Mouse (Mus musculus) embryonic facial prominence, embryonic 14.5 days (tissue): ENCODE measurements around the gene Thsd7b. TPM values are rescaled to one million over a fixed set of nuclear protein-coding genes. Genes with fewer than 3 reads are reported as not detected.

ENCODE experiments used
- ATAC-seq: fragments of 200-750 bp; cut with Nextera tagmentation; 2 replicates; pipeline ENCODE4 v1.8.0; 2017; ENCODE audit warnings: low read depth, moderate number of reproducible peaks, moderate TSS enrichment
- DNase-seq: peaks from one replicate; pipeline ENCODE4 v3.0.0-alpha.2; 2015; ENCODE audit warnings: low spot score
- H3K27ac ChIP-seq: fragments of 300-500 bp; sonication (generic); replicated peaks from 2 replicates; pipeline ENCODE4 v1.5.1; 2014; ENCODE audit warnings: low read depth, mild to moderate bottlenecking, low read length, moderate library complexity
- H3K27me3 ChIP-seq: fragments of 300-500 bp; sonication (generic); replicated peaks from 2 replicates; pipeline ENCODE4 v1.6.1; 2014; ENCODE audit warnings: low read length; ENCODE audit not compliant: control insufficient read depth, insufficient read depth
- H3K36me3 ChIP-seq: fragments of 300-500 bp; sonication (generic); 2 replicates; pipeline ENCODE4 v1.6.1; 2014; ENCODE audit warnings: low read length, mixed read lengths; ENCODE audit not compliant: control insufficient read depth, insufficient read depth
- H3K4me1 ChIP-seq: fragments of 300-500 bp; sonication (generic); 2 replicates; pipeline ENCODE4 v1.6.1; 2014; ENCODE audit warnings: antibody characterized with exemption, low read length; ENCODE audit not compliant: control insufficient read depth, insufficient read depth
- H3K4me2 ChIP-seq: fragments of 300-500 bp; sonication (generic); 2 replicates; pipeline ENCODE4 v1.6.1; 2014; ENCODE audit warnings: low read depth, mild to moderate bottlenecking, low read length, moderate library complexity, mixed read lengths
- H3K4me3 ChIP-seq: fragments of 300-500 bp; sonication (generic); 2 replicates; pipeline ENCODE4 v1.5.1; 2014; ENCODE audit warnings: low read depth, mild to moderate bottlenecking, low read length
- H3K9ac ChIP-seq: fragments of 300-500 bp; sonication (generic); 2 replicates; pipeline ENCODE4 v1.6.1; 2014; ENCODE audit warnings: low read depth, mild to moderate bottlenecking, low read length, moderate library complexity, mixed read lengths
- H3K9me3 ChIP-seq: fragments of 300-500 bp; sonication (generic); 2 replicates; pipeline ENCODE4 v1.6.1; 2016; ENCODE audit warnings: low read length; ENCODE audit not compliant: control insufficient read depth
- WGBS: fragments of 180-500 bp; shearing (Covaris S2); extraction: QIAGEN DNeasy Blood & Tissue Kit; methylation state at CpG from one replicate; pipeline ENCODE4 v1.1.7; 2014; 5-methylcytosine and 5-hydroxymethylcytosine counted together
- polyA plus RNA-seq: library from polyadenylated mRNA; unstranded; fragments of >200 nt; fragmentation: Nextera tagmentation; extraction: Ambion mirVana; gene quantifications from 2 replicates; pipeline ENCODE4 v1.2.1, GENCODE M21; 2014

Thsd7b gene
- polyA plus RNA-seq, 1 experiment from 2014 or later = 6.7 TPM

DNA sequence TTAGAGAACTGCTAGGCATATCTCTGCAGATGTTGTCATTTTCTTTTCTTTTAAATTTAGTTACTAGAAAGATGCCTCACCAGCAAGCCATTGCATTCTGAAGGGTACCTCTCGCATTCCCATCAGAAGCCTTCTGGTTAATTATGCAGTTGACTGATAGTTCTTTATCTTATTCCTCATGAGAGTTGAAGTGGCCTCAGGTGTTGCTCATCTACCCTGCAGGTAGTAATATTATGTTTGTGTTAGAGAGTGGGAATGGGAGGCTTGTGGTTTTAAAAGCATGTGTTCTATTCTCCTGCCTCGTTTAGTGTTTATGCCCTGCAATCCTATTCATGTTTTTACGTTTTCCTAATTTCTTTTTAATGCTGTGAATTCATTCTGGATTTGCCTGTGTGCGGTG, 265.9 kb downstream of the Thsd7b start:
- no peak overlapping the region for H3K4me3 ChIP-seq
- 83% methylated on average over 4 of the region's 4 CpGs for WGBS
- H3K4me2 ChIP-seq = no peak overlapping the region
- H3K9me3 ChIP-seq = no peaks in the 10 kb centered on the region
- no peaks in the 10 kb centered on the region for H3K27me3 ChIP-seq
- ATAC-seq = no peak
- no peaks in the 10 kb centered on the region for H3K36me3 ChIP-seq
- no peaks in the 10 kb centered on the region for H3K4me1 ChIP-seq
- H3K27ac ChIP-seq = no peak overlapping the region
- no peak overlapping the region for H3K9ac ChIP-seq
- DNase-seq = no peak

DNA sequence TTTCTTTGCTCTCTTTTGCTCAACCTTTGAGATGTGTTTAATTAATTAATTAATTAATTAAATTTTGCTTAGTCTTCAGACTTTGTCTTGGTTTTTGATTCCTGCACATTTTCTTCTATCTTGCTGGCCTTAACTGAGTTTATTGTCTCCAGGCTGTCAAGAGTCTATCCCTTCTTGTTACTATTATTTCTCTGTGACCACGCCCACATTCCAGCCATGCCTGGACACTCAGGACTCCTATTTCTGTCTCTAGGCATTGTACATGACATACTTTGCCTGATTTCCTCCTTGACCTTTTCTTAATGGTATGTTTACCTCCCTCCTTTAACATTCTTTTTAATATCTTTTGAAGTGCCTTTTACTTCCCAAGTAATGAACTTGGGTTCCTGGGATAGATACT, 267.6 kb downstream of the Thsd7b start:
- Histone ChIP-seq H3K4me2 (no peak overlapping the region), H3K4me1 (no peaks in the 10 kb centered on the region), H3K36me3 (no peaks in the 10 kb centered on the region), H3K9ac (no peak overlapping the region), H3K4me3 (no peak overlapping the region), H3K9me3 (no peaks in the 10 kb centered on the region), H3K27ac (no peak overlapping the region), H3K27me3 (no peaks in the 10 kb centered on the region)
- ATAC-seq (no peak), DNase-seq (peak; percentile 4)
- 53% methylated on average over 1 of the region's 1 CpGs for WGBS

DNA sequence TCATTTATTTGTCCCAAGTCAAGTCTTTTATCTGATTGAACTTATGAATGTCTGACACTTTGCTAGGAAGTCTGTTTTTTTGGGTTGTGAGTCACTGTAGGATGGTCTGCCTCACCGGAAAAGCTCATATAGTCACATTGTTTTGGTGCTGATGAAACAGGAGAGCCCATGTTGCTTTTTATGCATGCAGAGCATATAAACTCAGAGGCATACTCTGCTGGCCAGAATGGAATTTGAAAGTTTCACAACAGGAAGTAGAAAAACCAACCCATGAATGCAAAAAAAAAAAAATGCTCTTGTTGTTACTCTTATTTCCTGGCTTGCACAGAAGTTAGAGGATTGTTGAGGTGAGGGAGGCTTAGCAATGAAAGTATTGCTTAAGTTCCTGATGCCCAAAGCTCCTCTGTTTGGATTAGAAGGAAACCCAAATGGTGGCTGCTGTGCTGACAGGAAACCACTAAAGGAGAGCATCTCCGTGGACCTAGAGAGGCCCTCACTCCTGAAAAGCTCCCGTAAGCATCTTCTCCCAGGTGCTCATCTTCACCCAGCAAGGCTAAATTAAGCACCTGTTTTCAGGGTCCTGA, 269.6 kb downstream of the Thsd7b start:
- Histone ChIP-seq H3K9me3 (no peaks in the 10 kb centered on the region), H3K27me3 (no peaks in the 10 kb centered on the region), H3K4me2 (no peak overlapping the region), H3K27ac (no peak overlapping the region), H3K36me3 (no peaks in the 10 kb centered on the region), H3K4me1 (no peaks in the 10 kb centered on the region), H3K9ac (no peak overlapping the region), H3K4me3 (no peak overlapping the region)
- no peak for DNase-seq
- 82% methylated on average over 3 of the region's 3 CpGs for WGBS
- no peak for ATAC-seq

DNA sequence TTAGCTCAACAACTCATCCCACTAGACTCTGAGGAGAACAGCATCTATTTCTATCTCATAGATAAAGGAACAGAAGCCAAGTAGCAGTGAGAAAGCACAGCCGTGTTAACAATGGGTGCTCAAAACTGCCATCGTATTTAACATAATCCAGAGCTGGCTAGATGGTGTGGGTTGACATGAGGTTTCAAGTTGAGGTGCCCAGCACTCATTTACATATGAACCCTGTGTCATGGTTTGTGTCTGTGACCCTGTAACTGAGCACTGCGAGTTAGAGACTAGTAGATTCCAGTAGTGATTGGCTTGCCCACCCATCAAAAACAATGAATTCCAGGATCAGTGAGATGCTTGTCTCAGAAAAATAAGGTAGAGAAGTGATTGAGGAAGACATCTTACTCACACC, 270.1 kb downstream of the Thsd7b start:
- no peak for ATAC-seq
- WGBS = 87% methylated on average over 3 of the region's 3 CpGs
- no peaks in the 10 kb centered on the region for H3K9me3 ChIP-seq

DNA sequence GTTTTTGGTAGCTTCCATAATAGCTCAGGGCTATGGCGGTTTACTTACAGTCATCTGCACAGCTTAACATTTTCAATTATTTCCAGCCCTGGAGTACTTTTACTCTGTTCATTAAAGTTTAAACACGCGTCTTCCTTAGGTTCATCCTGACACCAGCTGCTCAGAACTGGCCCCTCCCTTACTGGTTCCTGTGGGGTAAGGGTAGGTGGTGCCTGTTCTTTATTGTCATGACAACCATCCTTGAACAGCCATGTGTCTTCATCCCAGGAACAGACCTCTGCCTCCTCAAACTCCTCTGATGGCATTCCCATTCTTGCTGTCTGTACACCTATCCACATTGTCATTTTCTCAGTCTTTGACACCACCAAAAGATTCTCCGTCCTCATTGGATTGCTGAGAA, 285.0 kb downstream of the Thsd7b start:
- ATAC-seq (no peak), DNase-seq (no peak)
- Histone ChIP-seq H3K9ac (no peak overlapping the region), H3K4me3 (no peak overlapping the region), H3K36me3 (no peaks in the 10 kb centered on the region), H3K9me3 (0 out of 2 replicates have a peak, but pooled peaks cover 4% of the 10 kb centered on the region), H3K4me2 (no peak overlapping the region), H3K27me3 (no peaks in the 10 kb centered on the region), H3K4me1 (no peaks in the 10 kb centered on the region), H3K27ac (no peak overlapping the region)
- 78% methylated on average over 4 of the region's 4 CpGs for WGBS

More for the DNA sequence above, 270.1 kb downstream of the Thsd7b start:
- Histone ChIP-seq H3K36me3 (no peaks in the 10 kb centered on the region), H3K4me1 (no peaks in the 10 kb centered on the region), H3K4me2 (no peak overlapping the region), H3K9ac (no peak overlapping the region), H3K27me3 (no peaks in the 10 kb centered on the region), H3K4me3 (no peak overlapping the region), H3K27ac (no peak overlapping the region)
- no peak for DNase-seq

DNA sequence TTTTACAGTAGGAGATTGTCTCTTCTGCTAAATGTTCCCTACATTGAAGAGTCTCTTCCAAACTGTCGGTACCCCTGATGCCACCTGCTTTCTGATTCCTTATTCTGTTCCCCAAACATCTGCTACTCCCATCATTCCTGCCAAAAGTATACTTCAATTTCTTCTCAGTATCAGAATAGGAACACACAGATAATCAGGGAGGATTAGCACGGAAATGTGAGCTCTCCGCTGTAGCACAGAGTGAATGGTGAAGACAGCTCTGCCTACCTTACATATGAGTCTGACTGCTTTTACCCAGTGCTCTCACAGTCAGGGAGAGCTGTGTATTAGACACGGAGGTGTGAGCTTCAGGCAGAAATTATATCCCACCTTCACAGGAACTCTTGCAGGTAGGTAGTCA, 286.0 kb downstream of the Thsd7b start:
- Histone ChIP-seq H3K27ac (no peak overlapping the region), H3K36me3 (no peaks in the 10 kb centered on the region), H3K4me1 (no peaks in the 10 kb centered on the region), H3K9me3 (no peaks in the 10 kb centered on the region), H3K4me2 (no peak overlapping the region), H3K9ac (no peak overlapping the region), H3K4me3 (no peak overlapping the region), H3K27me3 (no peaks in the 10 kb centered on the region)
- WGBS = 73% methylated on average over 4 of the region's 4 CpGs
- DNase-seq (no peak), ATAC-seq (no peak)

DNA sequence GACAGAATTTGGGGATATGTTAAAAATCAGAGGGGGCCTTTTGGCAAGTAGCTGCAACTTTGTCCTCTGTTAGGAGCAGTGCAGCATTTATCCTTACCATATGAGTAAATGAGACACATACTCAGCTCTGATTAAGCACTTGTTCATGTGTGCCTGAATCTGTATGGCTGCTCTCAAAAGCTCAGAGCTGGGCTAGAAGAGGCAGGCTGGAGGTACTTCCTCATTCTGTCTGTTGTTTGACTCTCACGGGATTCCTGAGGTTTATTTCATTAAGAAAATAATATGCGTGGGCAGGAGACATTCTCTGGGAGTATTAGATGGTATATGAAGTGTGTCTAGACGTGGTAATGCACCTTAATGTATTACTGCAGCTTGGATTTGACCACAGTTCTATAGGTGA, 286.7 kb downstream of the Thsd7b start:
- ATAC-seq (no peak; the same call in 1 of the 2 replicates), DNase-seq (no peak)
- no peaks in the 10 kb centered on the region for H3K4me1 ChIP-seq
- no peaks in the 10 kb centered on the region for H3K27me3 ChIP-seq
- no peak overlapping the region for H3K4me2 ChIP-seq
- no peak overlapping the region for H3K27ac ChIP-seq
- H3K9ac ChIP-seq = no peak overlapping the region
- no peaks in the 10 kb centered on the region for H3K9me3 ChIP-seq
- no peak overlapping the region for H3K4me3 ChIP-seq
- no peaks in the 10 kb centered on the region for H3K36me3 ChIP-seq
- WGBS = 46% methylated on average over 3 of the region's 3 CpGs

DNA sequence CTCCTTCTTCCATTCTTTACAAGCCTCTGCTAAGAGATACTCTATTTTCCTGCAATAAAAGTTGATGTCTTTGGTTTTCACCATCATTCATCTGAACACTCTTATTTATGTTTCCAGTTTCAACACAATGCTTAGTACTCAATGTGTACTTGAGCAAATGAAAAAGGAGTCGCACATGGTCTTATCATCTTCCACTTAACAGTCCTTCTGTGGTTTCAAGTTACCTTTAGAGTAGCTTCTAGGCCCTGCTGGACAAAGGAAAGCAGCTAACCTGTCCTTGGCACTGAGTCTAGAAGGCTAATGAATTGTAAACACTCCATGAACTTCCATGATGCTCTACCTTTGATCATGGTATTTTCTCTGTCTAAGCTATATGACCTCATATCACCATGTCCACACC, 289.6 kb downstream of the Thsd7b start:
- Histone ChIP-seq H3K27ac (no peak overlapping the region), H3K9ac (no peak overlapping the region), H3K4me2 (no peak overlapping the region), H3K36me3 (no peaks in the 10 kb centered on the region), H3K27me3 (no peaks in the 10 kb centered on the region), H3K4me3 (no peak overlapping the region), H3K4me1 (no peaks in the 10 kb centered on the region), H3K9me3 (no peaks in the 10 kb centered on the region)
- DNase-seq (no peak), ATAC-seq (no peak)
- WGBS = 64% methylated on average over 1 of the region's 1 CpGs

DNA sequence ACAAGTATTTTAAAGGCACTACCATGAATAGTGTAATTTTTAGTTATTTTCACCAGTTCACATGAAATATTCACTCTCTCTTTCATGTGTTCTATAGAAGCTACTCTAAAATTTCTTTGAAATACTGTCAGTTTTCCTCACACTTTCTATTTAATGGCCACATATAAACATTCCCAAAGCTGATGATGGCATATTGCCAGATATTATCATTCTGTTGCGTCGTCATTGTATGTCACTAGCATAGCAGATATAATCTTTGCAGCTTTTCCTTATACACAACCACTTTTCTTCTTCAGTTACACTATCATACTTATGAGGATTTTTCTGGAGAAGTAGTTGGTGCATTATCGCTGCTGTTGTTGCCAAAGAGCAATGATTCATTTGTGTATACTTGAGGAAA, 297.4 kb downstream of the Thsd7b start:
- Histone ChIP-seq H3K4me3 (no peak overlapping the region), H3K36me3 (no peaks in the 10 kb centered on the region), H3K4me2 (no peak overlapping the region), H3K9me3 (no peaks in the 10 kb centered on the region), H3K4me1 (no peaks in the 10 kb centered on the region), H3K27me3 (no peaks in the 10 kb centered on the region), H3K27ac (no peak overlapping the region), H3K9ac (no peak overlapping the region)
- DNase-seq (no peak), ATAC-seq (no peak)
- WGBS = 76% methylated on average over 3 of the region's 3 CpGs
